Comparison of ENCODE assay signal across 22 mouse cellular contexts in genomic region chr2:172642616-172643015, GRCm38 (mm10).
DNase-seq lines count a peak whose midpoint lies in the region; ATAC-seq lines count a peak whose summit lies in the region.
"Had no signal": no experiment of that assay in that cellular context is flagged by ENCODE, and none has a peak within 500 bp of the region (broad histone marks: within the 10 kb centered on the region; RNA-seq: fewer than 3 reads in every experiment).

No protein-coding gene starts in this region.

- no peak overlapping the region for H3K9ac ChIP-seq in hindbrain, embryonic 16.5 days (ENCODE audit: low read depth, low read length)
- no peak overlapping the region for H3K9ac ChIP-seq in hindbrain, embryonic 12.5 days
- no peak overlapping the region for H3K9ac ChIP-seq in intestine, embryonic 15.5 days
- H3K9ac ChIP-seq in kidney, embryonic 15.5 days = no peak overlapping the region
- H3K9ac ChIP-seq: heart, embryonic 13.5 days; liver, embryonic 13.5 days; midbrain, embryonic 13.5 days had no signal

- H3K4me2 ChIP-seq in hindbrain, embryonic 16.5 days (ENCODE audit: low read length) = no peak overlapping the region
- H3K4me2 ChIP-seq in hindbrain, embryonic 12.5 days (replicated peaks) = no peak overlapping the region
- H3K4me2 ChIP-seq in intestine, embryonic 15.5 days (replicated peaks) = no peak overlapping the region
- H3K4me2 ChIP-seq in kidney, embryonic 15.5 days = no peak overlapping the region
- H3K4me2 ChIP-seq: heart, embryonic 13.5 days; liver, embryonic 13.5 days; midbrain, embryonic 13.5 days had no signal

- H3K4me1 ChIP-seq in hindbrain, embryonic 16.5 days (ENCODE audit: control insufficient read depth, insufficient read depth, low read depth, low read length) = no peaks in the 10 kb centered on the region
- H3K4me1 ChIP-seq in hindbrain, embryonic 12.5 days = peaks cover 9% of the 10 kb centered on the region
- H3K4me1 ChIP-seq in intestine, embryonic 15.5 days (replicated peaks) = 0 out of 2 replicates have a peak, but pooled peaks cover 2% of the 10 kb centered on the region
- peaks cover 26% of the 10 kb centered on the region for H3K4me1 ChIP-seq in kidney, embryonic 15.5 days
- H3K4me1 ChIP-seq: liver, embryonic 13.5 days; midbrain, embryonic 13.5 days had no signal

- no peaks in the 10 kb centered on the region for H3K9me3 ChIP-seq in hindbrain, embryonic 16.5 days (ENCODE audit: control insufficient read depth, low read length)
- H3K9me3 ChIP-seq in hindbrain, embryonic 12.5 days (replicated peaks) = 0 out of 2 replicates have a peak, but pooled peaks cover 6% of the 10 kb centered on the region
- H3K9me3 ChIP-seq in intestine, embryonic 15.5 days = no peaks in the 10 kb centered on the region
- no peaks in the 10 kb centered on the region; the same call in 1 of the 2 replicates for H3K9me3 ChIP-seq in kidney, embryonic 15.5 days (replicated peaks)
- H3K9me3 ChIP-seq: liver, embryonic 13.5 days had no signal

- H3K4me3 ChIP-seq in hindbrain, embryonic 16.5 days (ENCODE audit: low read length) = no peak overlapping the region
- H3K4me3 ChIP-seq in hindbrain, embryonic 12.5 days = no peak overlapping the region
- H3K4me3 ChIP-seq in intestine, embryonic 15.5 days (replicated peaks) = no peak overlapping the region
- no peak overlapping the region for H3K4me3 ChIP-seq in kidney, embryonic 15.5 days (replicated peaks)
- H3K4me3 ChIP-seq: heart, adult 2 months; heart, embryonic 13.5 days; liver, embryonic 13.5 days; midbrain, embryonic 13.5 days had no signal

- no peak overlapping the region for H3K27ac ChIP-seq in hindbrain, embryonic 16.5 days (ENCODE audit: low read depth, low read length)
- no peak overlapping the region for H3K27ac ChIP-seq in hindbrain, embryonic 12.5 days
- no peak overlapping the region for H3K27ac ChIP-seq in intestine, embryonic 15.5 days
- no peak overlapping the region for H3K27ac ChIP-seq in kidney, embryonic 15.5 days
- H3K27ac ChIP-seq: heart, adult 2 months; heart, embryonic 13.5 days; kidney, postnatal 0 days; liver, embryonic 13.5 days; midbrain, embryonic 13.5 days had no signal

- no peaks in the 10 kb centered on the region for H3K27me3 ChIP-seq in hindbrain, embryonic 16.5 days (replicated peaks; ENCODE audit: control insufficient read depth, insufficient read depth, low read length)
- peaks cover 20% of the 10 kb centered on the region for H3K27me3 ChIP-seq in hindbrain, embryonic 12.5 days
- H3K27me3 ChIP-seq in intestine, embryonic 15.5 days (replicated peaks) = no peaks in the 10 kb centered on the region; the same call in 1 of the 2 replicates
- H3K27me3 ChIP-seq in kidney, embryonic 15.5 days = peaks cover 33% of the 10 kb centered on the region

- peak; percentile 25 for DNase-seq in embryo, embryonic 10 days (ENCODE audit: low spot score)
- no peak for DNase-seq in embryo, embryonic 10.5 days (ENCODE audit: low spot score)
- DNase-seq in right cerebral cortex, postnatal 10 days (ENCODE audit: low spot score in 2 of 2) = peak; percentile 31 to 42
- DNase-seq in right cerebral cortex, adult 18-20 months = no peak
- DNase-seq: adrenal gland, postnatal 36 days; cerebellum, adult 11-12 months; gastrocnemius, postnatal 36 days; heart, adult 2 months; kidney, adult 18-20 months; liver, embryonic 13.5 days; lung, adult 2 months; lung, postnatal 14 days; right cerebral cortex, postnatal 4 days; thymus, postnatal 25 days had no signal

- no peaks in the 10 kb centered on the region for H3K36me3 ChIP-seq in hindbrain, embryonic 16.5 days (ENCODE audit: control insufficient read depth, insufficient read depth, low read length)
- no peaks in the 10 kb centered on the region for H3K36me3 ChIP-seq in hindbrain, embryonic 12.5 days
- no peaks in the 10 kb centered on the region for H3K36me3 ChIP-seq in intestine, embryonic 15.5 days
- H3K36me3 ChIP-seq in kidney, embryonic 15.5 days = no peaks in the 10 kb centered on the region
- H3K36me3 ChIP-seq: heart, embryonic 13.5 days; liver, embryonic 13.5 days; midbrain, embryonic 13.5 days had no signal

- peak; percentile 48; the same call in 1 of the 2 replicates for ATAC-seq in hindbrain, embryonic 16.5 days
- ATAC-seq in hindbrain, embryonic 12.5 days (ENCODE audit: low FRiP score) = no peak
- no peak for ATAC-seq in intestine, embryonic 15.5 days
- no peak for ATAC-seq in kidney, embryonic 15.5 days (replicated peaks; ENCODE audit: low FRiP score)
- ATAC-seq: CD4-positive, CD25-positive, alpha-beta regulatory T cell, adult 4 months; midbrain, embryonic 13.5 days had no signal

- 22% methylated on average over 11 of the region's 11 CpGs for WGBS in hindbrain, embryonic 16.5 days
- WGBS in hindbrain, embryonic 12.5 days = 57% methylated on average over 11 of the region's 11 CpGs
- WGBS in intestine, embryonic 15.5 days = 74% methylated on average over 11 of the region's 11 CpGs
- 71% methylated on average over 11 of the region's 11 CpGs for WGBS in kidney, embryonic 15.5 days

Comparison
In these comparisons a context has a peak if more than half of its experiments do, and no peak if none do; other contexts are left out.
1. DNase-seq: peak in embryo, embryonic 10 days (single experiment) and right cerebral cortex, postnatal 10 days (2 of 2); none in embryo, embryonic 10.5 days (single experiment) and right cerebral cortex, adult 18-20 months (single experiment).